Mouse (Mus musculus) urinary bladder, postnatal 10 days (tissue): Measurements from ENCODE around the gene Pid1.

ENCODE experiments used
- DNase-seq: peaks from one replicate; pipeline ENCODE4 v3.0.0; 2022; ENCODE audit warnings: low spot score

Pid1 gene

DNA sequence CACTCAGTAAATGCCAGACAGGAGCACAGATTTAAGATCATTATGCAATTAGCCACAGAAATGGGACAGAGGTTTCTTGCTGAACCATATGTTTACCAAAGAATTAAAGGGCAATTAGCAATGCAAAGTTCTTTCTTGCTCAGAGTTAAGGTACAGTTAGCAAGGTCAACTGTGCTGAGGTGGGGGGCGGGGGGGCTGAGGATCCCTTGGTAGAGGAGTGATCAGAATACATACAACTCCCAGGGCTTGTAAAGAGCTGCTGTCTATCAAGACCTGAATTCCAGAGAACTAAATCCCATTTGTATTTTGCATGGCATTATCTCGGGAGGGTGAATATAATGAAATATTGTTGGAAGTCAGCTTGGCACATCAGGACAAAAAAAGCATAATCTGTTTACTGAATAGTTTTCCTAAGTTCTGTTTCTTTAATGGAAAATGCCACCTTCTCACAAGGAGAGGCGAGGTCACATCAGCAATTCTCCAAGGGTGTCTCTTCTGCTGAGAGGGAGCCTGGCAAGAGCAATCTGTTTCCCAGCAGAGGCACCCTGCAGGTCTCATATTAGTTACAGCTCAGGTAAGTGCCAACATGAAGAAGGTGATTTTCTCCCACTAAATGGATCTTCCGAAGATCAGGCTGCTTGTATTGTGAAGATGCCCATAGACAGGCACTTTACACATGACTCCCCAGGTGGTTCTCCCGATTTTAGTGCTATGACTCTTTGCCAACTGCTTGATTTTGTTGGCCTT lies 306.9 kb downstream of the Pid1 start:
- DNase-seq = no peak

GRCm38 (mm10) chr1:84056306-84056705 lies 307.7 kb downstream of the Pid1 start:
- DNase-seq = no peak

- DNase-seq = no peak
Observed at GRCm38 (mm10) chr1:84025746-84026145, 338.2 kb downstream of the Pid1 start.

DNA sequence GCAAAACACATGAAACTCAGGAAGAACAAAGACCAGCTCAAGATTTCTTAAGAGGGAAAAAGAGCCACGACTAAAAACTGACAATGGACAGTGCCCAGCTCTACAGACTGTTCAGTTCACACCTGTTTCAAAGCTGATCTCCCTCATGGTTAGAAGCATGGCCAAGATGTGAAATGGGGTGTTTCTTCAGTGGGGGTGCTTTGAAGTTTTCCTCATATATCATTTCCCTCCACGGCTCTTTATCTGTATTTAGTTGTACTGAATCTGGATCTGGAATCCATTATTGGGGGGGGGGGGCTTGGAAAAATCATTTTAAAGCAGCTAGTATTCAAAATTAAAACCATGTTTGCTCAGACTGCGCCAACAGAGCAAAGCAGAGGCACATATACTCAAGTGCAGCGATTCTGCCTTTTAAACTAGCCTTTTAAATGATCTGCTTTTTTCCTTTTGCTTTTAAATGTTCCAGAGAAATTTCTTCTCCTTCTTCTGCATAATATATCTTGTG lies 351.1 kb downstream of the Pid1 start:
- no peak for DNase-seq

DNA sequence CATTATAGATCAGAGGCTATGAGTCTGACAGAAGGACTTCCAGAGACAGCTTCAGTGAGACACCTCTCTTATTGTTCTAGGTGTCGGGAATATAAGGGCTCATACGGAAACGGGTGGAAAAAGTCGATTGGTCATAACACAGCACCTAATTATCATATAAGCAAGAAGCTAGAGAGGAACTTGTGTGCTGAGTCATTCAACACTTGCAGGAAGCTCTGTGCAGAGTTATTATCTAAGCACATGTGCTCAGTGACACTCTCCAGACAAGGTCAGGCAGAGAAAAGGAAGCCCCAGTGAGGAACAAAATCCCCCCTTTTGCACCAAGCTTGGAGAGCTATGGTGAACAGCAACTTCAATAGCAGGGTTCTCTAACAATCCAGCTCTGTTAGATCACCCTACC lies 361.4 kb downstream of the Pid1 start:
- no peak for DNase-seq
